Mouse (Mus musculus) left cerebral cortex, adult 9 months (tissue): Measurements from ENCODE around the gene Zfp101.
A peak's percentile ranks its signal among the peaks of the same experiment; 100 is the strongest.

Experiments used
- DNase-seq, 2 experiments: peaks; one replicate each; pipeline ENCODE4 v3.0.0; 2022; ENCODE audit warnings: low spot score in 2 of 2

Gene Zfp101

DNA sequence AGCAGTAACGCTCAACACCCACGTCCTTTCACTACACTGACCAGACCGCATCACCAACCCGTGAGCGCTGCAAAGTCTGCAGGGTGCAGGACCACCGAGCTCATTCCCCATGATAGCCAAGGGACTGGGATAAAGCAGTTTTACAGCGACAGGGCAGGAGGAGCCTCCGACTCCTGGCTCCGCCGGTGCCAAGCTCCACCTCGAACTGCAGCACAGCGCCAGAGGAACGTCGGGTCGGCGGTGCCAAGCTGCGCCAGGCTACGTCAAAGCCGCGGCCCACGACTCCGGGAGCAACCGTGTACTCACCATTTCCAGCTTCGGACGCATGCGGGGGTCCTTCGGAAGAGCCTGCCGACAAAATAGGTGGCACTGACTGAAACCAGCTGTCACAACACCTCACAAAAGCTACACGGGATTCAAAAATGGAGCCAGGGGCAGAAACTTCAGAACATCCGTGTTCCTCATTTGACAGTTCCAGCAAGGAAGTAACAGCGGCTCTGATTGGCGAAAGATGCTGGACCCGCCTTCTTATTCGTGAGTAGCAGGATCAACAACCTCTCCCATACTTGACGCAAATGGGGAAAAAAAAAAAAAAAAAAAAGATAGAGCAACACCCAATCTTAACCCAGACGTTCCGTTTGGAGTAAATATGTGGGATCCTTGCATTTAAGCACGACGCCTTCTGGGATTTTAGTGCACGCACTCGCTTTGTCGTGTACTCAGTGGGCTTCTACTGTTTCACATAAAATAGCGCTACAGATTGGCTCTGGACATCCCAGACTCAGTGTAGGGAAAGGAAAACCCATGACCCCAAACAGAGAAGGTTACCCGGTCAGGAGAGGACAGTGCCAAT lies at the start of gene Zfp101:
Zfp101 (minus strand) TSS at position 460 of the 853 bp plus-strand sequence.
- peak; percentile 79 to 96 for DNase-seq

DNA sequence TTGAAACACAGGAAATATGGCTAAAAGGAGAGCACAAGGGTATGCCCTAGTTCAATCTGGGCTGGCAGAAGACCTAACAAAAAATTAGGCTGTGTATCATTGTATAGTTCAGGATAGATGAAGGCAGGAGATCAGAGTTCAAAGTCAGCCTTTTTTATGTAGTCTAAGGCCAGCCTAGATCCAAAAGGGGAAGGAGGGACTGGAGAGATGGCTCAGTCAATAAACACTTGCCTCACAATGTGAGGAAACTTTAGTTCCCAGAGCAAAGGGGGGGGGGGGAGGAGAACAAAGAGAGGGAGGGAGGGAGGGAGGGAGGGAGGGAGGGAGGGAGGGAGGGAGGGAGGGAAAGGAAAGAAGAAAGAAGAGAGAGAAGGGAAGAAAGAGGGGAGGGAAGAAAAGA lies 46.7 kb upstream of the Zfp101 start:
- no peak for DNase-seq

DNA sequence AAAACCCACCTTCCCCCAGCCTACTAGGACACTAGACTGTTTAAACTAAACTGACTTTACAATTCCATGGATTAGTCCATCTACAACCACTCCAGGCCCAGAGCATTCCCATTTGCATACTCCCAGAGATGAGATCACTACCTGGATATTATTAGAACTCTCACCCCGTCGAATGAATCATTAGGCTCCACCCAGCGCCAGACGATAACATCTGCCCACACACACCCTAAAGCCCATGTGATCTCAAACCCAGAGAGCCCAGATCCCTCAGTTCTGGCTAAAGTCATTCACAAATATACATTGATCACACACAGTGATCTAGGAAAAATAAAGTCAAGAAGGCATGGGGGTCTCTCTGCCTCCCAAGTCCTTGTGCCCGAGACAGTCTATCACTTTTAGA lies 45.5 kb upstream of the Zfp101 start:
- no peak for DNase-seq

DNA sequence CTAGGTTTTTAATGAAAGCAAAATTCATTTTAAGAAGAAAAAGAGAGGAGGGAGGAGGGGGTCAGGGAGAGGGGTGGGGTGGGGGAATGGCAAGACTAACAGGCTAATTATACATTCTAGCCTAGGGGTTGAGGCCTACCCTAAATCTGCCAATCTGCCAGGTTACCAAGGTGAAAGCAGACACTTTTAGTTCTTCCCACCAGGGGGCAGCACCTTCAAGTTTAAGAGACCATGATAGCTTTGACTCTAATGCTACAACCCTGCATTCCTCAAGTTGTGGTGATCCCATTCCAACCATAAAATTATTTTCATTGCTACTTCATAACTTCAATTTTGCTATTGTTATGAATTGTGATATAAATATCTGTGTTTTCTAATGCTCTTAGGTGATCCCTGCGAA lies 44.7 kb upstream of the Zfp101 start:
- peak; percentile 8 to 73 for DNase-seq

DNA sequence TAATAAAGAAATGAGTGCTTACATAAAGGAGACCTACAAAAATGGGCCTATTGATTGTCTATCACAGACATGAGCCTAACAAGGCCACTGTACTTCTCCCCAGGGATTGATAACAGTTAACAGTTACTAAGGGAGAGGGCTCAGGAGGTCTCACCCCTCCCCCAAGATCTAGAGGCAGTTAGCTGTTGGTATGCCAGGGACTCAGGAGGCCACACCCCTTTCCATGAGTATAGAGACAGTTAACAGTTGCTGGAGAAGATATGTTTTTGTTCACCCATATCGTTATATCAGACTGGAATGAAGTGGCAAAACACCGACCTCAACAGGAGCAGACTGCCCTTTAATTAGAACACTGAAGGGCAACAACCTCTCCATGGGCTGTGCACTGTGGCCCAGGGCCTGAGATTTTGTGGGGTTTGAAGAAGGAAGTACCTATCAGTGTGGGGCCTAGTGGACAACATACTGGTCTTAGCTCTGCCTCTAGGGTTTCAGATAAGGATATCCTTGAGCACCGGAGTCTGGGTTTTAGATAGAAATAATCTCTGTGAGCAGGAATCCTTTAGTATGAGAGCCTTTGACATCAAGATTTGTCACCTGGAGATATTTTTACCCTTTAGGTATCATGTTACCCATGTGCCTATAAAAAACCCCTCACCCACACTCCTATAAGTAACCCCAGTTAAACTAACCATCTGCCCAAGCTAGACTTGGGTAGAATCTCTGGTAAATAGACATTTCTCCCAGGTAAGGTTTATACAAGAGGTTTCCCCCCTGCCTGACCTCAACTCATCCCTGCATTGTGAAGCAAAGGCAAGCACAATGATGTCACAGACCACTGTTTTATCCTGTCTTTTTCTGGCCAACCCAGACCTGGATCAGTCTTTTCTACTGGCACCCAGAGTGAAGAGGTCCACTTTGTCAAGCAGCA lies 37.8 kb upstream of the Zfp101 start, which contains the start of gene Actl9:
Actl9 (plus strand) TSS at position 878 of the 928 bp plus-strand sequence.
- DNase-seq = no peak

DNA sequence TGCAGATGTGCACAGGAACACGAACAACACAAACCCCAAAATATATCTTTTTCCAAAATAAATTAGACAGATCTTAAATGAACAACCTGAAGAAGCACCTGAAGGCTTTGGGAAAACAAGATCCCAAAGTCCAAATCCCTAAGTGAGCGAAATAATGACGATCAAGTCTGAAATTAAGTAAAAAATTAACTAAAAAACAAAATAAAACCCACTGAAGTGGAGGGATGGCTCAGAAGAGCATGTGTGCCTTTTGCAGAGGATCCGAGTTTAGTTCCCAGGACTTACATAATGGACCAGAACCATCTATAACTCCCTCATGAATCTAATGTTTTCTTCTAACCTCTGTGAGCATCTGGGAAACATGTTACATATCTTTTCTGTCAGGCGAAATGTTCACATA lies 2.2 kb downstream of the Zfp101 start:
- DNase-seq = no peak

DNA sequence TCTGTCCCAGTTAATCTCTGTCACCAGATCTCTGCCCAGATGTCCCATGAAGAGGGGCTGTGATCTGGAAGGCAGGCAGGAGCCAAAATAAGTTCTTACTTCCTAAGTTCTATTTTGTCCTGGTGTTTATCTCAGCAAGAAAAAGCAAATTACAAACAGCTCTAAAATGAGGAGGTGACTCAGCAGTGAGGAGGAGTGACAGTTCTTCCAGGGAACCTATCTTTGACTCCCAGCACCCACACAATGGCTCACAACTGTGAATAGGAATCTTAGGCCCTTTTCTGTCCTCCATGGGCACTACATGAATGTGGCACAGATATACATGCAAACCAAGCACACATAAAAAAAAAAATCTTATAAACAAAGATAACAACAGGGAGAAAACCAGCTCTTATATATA lies 8.7 kb downstream of the Zfp101 start:
- peak in 1 of 2 experiments; percentile 31 for DNase-seq

DNA sequence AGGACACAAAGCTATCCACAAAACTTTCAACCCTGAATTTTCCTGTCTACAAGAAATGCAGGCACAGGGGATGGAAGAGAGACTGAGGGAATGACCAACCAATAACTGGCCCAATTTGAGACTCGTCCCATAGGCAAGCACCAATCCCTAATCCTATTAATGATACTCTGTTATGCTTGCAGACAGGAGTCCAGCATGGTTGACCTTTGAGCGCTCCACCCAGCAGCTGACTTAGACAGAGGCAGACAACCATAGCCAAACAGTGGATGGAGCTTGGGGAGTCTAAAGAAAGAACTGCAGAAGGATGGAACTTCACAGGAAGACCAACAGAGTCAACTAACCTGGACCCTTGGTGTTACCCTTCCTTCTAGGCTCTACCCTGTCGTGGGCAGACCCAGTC lies 21.6 kb downstream of the Zfp101 start:
- DNase-seq = no peak

DNA sequence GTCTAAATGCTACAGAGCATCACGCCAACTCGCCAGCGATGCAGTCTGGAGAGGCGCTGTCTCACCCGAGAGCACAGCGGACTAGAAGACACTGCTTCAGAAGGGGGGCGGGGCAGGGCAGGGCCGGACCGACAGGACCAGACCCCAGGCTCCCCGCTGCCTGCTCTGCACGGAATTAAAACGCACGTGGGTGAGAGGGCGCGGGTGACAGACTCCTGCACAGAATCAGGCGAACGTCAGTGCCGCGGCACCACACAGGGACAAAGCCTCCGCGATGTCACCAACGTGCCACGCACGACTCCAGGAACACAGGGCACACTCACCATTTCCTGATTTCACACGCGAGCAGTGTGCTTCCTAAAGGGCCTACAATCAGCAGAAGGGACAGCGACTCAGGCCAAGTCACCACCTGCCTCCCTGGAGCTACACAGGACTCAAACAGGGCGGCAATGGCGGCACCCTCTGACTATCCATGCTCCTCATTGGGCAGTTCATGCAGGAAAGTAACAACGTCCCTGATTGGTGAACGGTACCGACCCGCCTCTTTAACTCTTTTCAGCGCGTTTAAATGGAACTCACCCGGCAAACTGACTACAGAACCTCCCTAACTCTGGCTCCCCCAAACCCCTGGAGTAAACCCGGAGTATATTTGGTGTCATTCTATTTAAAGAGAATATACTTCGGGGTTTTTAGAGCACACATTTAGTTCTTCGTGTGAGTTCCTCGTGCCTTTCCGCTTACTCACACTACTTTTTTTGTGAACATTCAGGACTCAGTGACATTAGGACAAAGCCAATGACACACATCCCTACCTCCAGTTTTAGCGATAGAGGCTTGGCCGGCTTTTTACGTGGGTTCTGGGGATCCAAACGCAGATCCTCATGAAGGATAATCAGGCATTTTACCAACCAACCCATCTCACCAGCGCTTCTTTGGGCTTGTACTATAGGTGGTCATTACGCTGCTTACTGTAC lies 35.7 kb downstream of the Zfp101 start, which contains the start of gene Zfp81:
Zfp81 (minus strand) TSS at position 468 of the 974 bp plus-strand sequence.
- DNase-seq = peak; percentile 68 to 93

DNA sequence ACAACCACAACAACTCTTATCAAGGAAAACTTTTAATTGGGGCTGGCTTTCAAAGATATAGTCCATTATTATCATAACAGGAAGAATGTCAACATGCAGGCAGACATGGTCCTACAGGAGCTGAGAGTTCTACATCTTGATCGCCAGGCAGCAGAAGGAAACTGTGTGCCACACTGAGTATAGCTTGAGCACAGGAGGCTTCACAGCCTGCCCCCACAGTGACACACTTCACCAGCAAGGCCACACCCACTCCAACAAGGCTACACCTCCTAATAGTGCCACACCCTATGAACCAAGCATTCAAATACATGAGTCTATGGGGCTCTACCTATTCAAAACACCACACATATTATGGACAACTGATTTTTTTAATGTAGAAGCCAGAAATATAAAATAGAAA lies 41.5 kb downstream of the Zfp101 start:
- DNase-seq = no peak
